Mouse (Mus musculus) intestine, embryonic 14.5 days (tissue): ENCODE measurements around the gene Dnajc2. TPM values are rescaled to one million over a fixed set of nuclear protein-coding genes. Genes with fewer than 3 reads are reported as not detected.
"Not testable (repeated sequence)": the region's sequence is repeated elsewhere in the genome, so short reads cannot be mapped to it uniquely, and the experiment has no call there.

ENCODE experiments used
- ATAC-seq: fragments of 200-750 bp; cut with Nextera tagmentation; replicated peaks from 2 replicates; pipeline ENCODE4 v1.8.0; 2017; ENCODE audit warnings: low read depth, moderate number of reproducible peaks, moderate TSS enrichment, moderate library complexity; ENCODE audit not compliant: low FRiP score, low TSS enrichment
- DNase-seq: peaks from one replicate; pipeline ENCODE4 v3.0.0-alpha.2; 2018; ENCODE audit warnings: low spot score
- H3K27ac ChIP-seq: fragments of 300-500 bp; sonication (generic); 2 replicates; pipeline ENCODE4 v1.5.1; 2014; ENCODE audit warnings: low read depth, mild to moderate bottlenecking, control low read depth
- H3K27me3 ChIP-seq: fragments of 300-500 bp; sonication (generic); replicated peaks from 2 replicates; pipeline ENCODE4 v1.6.1; 2014; ENCODE audit warnings: low read length, control low read depth; ENCODE audit not compliant: control insufficient read depth, insufficient read depth
- H3K36me3 ChIP-seq: fragments of 300-500 bp; sonication (generic); 2 replicates; pipeline ENCODE4 v1.6.1; 2014; ENCODE audit warnings: low read length, control low read depth; ENCODE audit not compliant: control insufficient read depth, insufficient read depth
- H3K4me1 ChIP-seq: fragments of 300-500 bp; sonication (generic); replicated peaks from 2 replicates; pipeline ENCODE4 v1.6.1; 2014; ENCODE audit warnings: low read length, control low read depth, mixed read lengths; ENCODE audit not compliant: control insufficient read depth, insufficient read depth
- H3K4me2 ChIP-seq: fragments of 300-500 bp; sonication (generic); 2 replicates; pipeline ENCODE4 v1.6.1; 2014; ENCODE audit warnings: low read length
- H3K4me3 ChIP-seq: fragments of 300-500 bp; sonication (generic); 2 replicates; pipeline ENCODE4 v1.5.1; 2014; ENCODE audit warnings: low read depth, low read length, control low read depth, mixed read lengths
- H3K9ac ChIP-seq: fragments of 300-500 bp; sonication (generic); 2 replicates; pipeline ENCODE4 v1.6.1; 2014; ENCODE audit warnings: mild to moderate bottlenecking, low read length
- H3K9me3 ChIP-seq: fragments of 300-500 bp; sonication (generic); 2 replicates; pipeline ENCODE4 v1.6.1; 2016; ENCODE audit warnings: low read length, control low read depth; ENCODE audit not compliant: control insufficient read depth
- WGBS: fragments of 180-500 bp; shearing (Covaris S2); extraction: QIAGEN DNeasy Blood & Tissue Kit; methylation state at CpG from one replicate; pipeline ENCODE4 v1.1.7; 2014; 5-methylcytosine and 5-hydroxymethylcytosine counted together
- polyA plus RNA-seq: library from polyadenylated mRNA; unstranded; fragments of >200 nt; fragmentation: Nextera tagmentation; extraction: Ambion mirVana; gene quantifications from 2 replicates; pipeline ENCODE4 v1.2.1, GENCODE M21; 2014

The Dnajc2 gene
- polyA plus RNA-seq, 1 experiment from 2014 or later, result 85.5 TPM

DNA sequence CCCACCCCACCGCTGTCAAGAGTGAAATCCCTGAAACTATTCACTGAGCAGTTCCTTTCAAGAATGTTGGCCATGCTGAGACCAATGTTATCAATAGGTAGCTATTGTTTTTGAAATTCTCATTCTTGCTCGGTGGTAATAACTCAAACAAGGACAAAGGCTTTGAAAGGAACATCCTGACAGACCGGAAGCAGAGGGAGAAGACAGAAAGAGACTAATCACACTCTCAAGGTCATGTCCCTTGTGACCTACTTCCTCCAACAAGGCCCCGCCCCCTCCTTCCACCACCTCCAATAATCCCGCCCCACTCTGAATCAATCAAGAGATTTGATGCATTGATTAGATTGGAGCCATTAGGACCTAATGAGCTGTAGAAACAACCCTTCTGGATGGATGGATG lies 66.5 kb downstream of the Dnajc2 start:
- no peak overlapping the region for H3K27ac ChIP-seq
- H3K9me3 ChIP-seq, result no peaks in the 10 kb centered on the region
- no peak overlapping the region for H3K4me3 ChIP-seq
- H3K27me3 ChIP-seq, result no peaks in the 10 kb centered on the region
- H3K36me3 ChIP-seq, result no peaks in the 10 kb centered on the region
- no peak overlapping the region for H3K4me2 ChIP-seq
- WGBS, result 82% methylated on average over 5 of the region's 5 CpGs
- DNase-seq (no peak), ATAC-seq (no peak)
- no peak overlapping the region for H3K9ac ChIP-seq
- no peaks in the 10 kb centered on the region for H3K4me1 ChIP-seq

DNA sequence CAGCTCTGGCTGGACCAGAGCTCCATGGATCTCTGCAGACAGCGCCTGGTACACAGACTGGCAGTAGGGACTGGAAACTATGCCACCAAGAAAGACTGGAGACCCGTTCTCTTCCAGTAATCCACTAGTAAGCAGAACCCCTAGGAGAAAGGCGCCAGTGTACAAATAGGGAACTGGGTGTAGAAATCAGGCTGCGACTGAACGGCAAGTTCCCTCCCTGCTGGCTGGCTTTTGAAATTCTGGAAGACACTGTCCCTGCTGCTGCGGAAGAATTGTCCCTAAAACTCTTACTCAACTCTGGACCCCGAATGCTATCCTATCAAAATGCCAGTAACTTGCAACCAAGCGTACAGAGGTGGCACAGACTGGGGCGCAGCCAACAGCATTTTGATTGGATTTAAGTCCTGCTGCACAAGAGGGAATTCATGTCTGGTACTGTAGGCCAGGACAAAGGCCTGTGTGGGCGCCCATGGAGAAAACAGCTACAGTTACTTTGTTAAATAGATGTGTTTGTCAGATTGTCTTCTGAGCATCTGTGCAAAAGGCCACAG lies 67.8 kb downstream of the Dnajc2 start:
- Histone ChIP-seq H3K4me1 (no peaks in the 10 kb centered on the region), H3K4me3 (no peak overlapping the region), H3K9me3 (no peaks in the 10 kb centered on the region), H3K27me3 (no peaks in the 10 kb centered on the region), H3K36me3 (no peaks in the 10 kb centered on the region), H3K4me2 (no peak overlapping the region), H3K27ac (no peak overlapping the region), H3K9ac (no peak overlapping the region)
- no peak for DNase-seq
- ATAC-seq, result no peak
- WGBS, result 87% methylated on average over 10 of the region's 10 CpGs

DNA sequence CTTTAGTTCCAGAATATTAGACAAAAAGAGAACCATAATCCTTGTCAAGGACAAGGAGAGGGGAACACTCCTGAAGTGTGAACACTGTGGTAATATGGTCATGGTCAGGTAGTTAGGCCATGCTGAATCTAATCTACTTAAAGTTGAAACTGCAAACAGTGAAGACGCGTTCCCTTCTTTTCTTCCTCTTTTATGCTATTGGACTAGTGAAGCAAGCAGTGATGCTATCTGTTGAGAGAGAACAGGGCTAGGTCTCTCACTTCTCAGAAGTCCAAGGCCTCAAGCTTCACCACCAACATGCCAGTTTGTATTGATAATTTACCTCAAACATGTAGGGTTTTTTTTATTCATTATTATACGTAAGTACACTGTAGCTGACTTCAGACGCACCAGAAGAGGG lies 70.6 kb downstream of the Dnajc2 start:
- no peak overlapping the region for H3K4me2 ChIP-seq
- no peaks in the 10 kb centered on the region for H3K36me3 ChIP-seq
- no peaks in the 10 kb centered on the region for H3K27me3 ChIP-seq
- DNase-seq (no peak), ATAC-seq (no peak)
- no peaks in the 10 kb centered on the region for H3K9me3 ChIP-seq
- no peaks in the 10 kb centered on the region for H3K4me1 ChIP-seq
- no peak overlapping the region for H3K9ac ChIP-seq
- no peak overlapping the region for H3K4me3 ChIP-seq
- H3K27ac ChIP-seq, result no peak overlapping the region
- 95% methylated on average over 4 of the region's 4 CpGs for WGBS

DNA sequence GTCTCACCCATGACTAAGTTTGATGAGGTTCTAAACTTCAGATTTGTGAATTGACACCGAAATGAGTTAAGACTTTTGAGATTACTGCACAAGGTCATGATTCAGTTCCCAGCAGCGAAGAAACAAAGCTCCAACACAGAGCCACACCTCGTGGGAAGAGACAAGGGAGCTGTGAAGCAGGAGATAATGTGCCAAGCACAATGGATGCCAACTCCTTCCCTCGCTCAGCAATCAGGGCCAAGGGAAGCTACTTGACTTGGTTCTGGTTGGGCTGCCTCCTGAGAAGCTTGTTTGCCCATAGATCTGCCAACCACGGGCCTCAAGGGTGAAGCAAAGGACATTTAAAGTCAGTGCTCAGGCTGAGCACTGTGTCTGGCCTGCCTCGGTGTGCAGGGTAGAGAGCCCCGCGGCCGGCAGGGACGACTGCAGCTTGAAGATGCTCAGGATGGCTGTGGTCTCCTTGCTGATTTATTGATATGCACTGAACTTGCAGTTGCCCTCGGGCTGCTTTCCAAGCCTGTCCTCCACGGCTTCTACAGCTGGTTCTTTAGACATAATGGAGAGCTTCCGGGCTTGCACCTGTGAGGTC lies 72.8 kb downstream of the Dnajc2 start:
- Histone ChIP-seq H3K4me1 (no peaks in the 10 kb centered on the region), H3K4me2 (no peak overlapping the region), H3K9me3 (no peaks in the 10 kb centered on the region), H3K27me3 (no peaks in the 10 kb centered on the region), H3K4me3 (no peak overlapping the region), H3K9ac (no peak overlapping the region), H3K36me3 (no peaks in the 10 kb centered on the region), H3K27ac (no peak overlapping the region)
- DNase-seq (no peak), ATAC-seq (no peak)
- 49% methylated on average over 13 of the region's 13 CpGs for WGBS

DNA sequence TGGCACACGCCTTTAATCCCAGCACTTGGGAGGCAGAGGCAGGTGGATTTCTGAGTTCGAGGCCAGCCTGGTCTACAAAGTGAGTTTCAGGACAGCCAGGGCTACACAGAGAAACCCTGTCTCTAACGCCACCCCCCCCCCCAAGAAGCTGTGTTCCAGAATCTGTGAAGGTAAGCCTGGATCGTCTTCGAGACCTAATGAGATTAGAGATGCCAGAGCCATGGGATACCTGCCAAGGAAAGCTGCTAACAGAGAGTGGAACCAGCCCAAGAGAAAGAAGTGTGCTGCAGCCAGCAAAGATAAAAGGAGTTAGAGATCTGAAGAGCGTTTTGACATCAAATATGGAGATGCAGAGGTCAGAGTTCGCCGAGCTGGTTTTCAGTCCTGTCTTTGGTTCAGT lies 77.0 kb downstream of the Dnajc2 start:
- not testable (repeated sequence) for ATAC-seq, H3K4me1 ChIP-seq, H3K9ac ChIP-seq

More for the DNA sequence above, 77.0 kb downstream of the Dnajc2 start:
- WGBS, result 89% methylated on average over 8 of the region's 8 CpGs
- not testable (repeated sequence) for DNase-seq, H3K27ac ChIP-seq, H3K4me2 ChIP-seq, H3K27me3 ChIP-seq, H3K9me3 ChIP-seq, H3K36me3 ChIP-seq, H3K4me3 ChIP-seq

Other genes starting within 250 kb of the Dnajc2 start
- gene Lrrc17, start 241.7 kb downstream of the Dnajc2 start, polyA plus RNA-seq, result 40.2 and 42.5 TPM in 2 replicates
- gene Fbxl13, start 139.6 kb downstream of the Dnajc2 start, polyA plus RNA-seq, result 0.23 and 0.35 TPM in 2 replicates
- 52.3 and 56.8 TPM in 2 replicates for gene Armc10, start 139.4 kb downstream of the Dnajc2 start, polyA plus RNA-seq
- gene Napepld, start 83.9 kb downstream of the Dnajc2 start, polyA plus RNA-seq, result 4.2 and 5.1 TPM in 2 replicates
- 78.4 and 84.1 TPM in 2 replicates for gene Pmpcb, start 48.1 kb downstream of the Dnajc2 start, polyA plus RNA-seq
- gene Psmc2, start within 50 bp of the Dnajc2 start, polyA plus RNA-seq, result 165 and 173 TPM in 2 replicates
- not detected in 2 replicates for gene Slc26a5, start 80.4 kb upstream of the Dnajc2 start, polyA plus RNA-seq